In the genomic region with DNA sequence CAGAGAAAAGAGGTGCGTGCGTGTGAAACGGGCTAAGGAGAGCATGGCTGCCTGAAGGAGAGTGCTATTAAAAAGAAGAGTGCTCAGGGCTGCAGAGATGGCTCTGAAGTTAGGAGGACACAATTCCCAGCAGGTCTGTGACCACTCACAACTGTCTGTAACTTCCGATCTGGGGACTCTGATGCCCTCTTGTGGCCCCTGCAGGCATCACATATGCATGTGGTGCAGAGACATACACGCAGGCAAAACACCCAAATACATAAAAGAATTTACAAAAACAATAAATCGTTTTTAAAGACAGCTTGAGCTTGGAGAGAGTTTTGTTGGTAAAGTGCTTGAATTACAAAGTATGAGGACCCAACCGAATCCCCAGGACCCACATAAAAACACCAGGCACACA, we compare ENCODE assay signal across 9 mouse cellular contexts. TPM values are rescaled to one million over a fixed set of nuclear protein-coding genes. Genes with fewer than 3 reads are reported as not detected.
DNase-seq lines count a peak whose midpoint lies in the region; ATAC-seq and TF ChIP-seq lines count a peak whose summit lies in the region.
"Had no signal": no experiment of that assay in that cellular context is flagged by ENCODE, and none has a peak within 500 bp of the region (broad histone marks: within the 10 kb centered on the region; RNA-seq: fewer than 3 reads in every experiment).

No protein-coding gene starts in this region.

- TF ChIP-seq POLR2A in limb, embryonic 14.5 days (IDR thresholded peaks at IDR 0.05; ENCODE audit: borderline replicate concordance, extremely low read depth, insufficient read depth, insufficient read length), result no peak

- no peak for ATAC-seq in hindbrain, embryonic 11.5 days (ENCODE audit: low FRiP score)
- no peak for ATAC-seq in hindbrain, embryonic 12.5 days (ENCODE audit: low FRiP score)
- ATAC-seq in CD4-positive, CD25-positive, alpha-beta regulatory T cell, adult 4 months, result peak; percentile 42
- no peak for ATAC-seq in limb, embryonic 14.5 days (ENCODE audit: low FRiP score, low read depth)

- H3K4me2 ChIP-seq in hindbrain, embryonic 11.5 days (replicated peaks; ENCODE audit: low read depth, low read length), result no peak overlapping the region
- H3K4me2 ChIP-seq in hindbrain, embryonic 12.5 days (replicated peaks), result no peak overlapping the region
- H3K4me2 ChIP-seq in limb, embryonic 14.5 days (replicated peaks; ENCODE audit: low read depth, low read length, severe bottlenecking), result no peak overlapping the region
- H3K4me2 ChIP-seq: lung, embryonic 15.5 days had no signal

- peak; percentile 73 for DNase-seq in hindbrain, embryonic 11.5 days (ENCODE audit: low spot score)
- DNase-seq in 3T3-L1 (ENCODE audit: low read depth, low spot score), result peak; percentile 72
- peak; percentile 34 for DNase-seq in c-Kit-positive CD71-positive TER-119-negative erythroid progenitor cells, embryonic 14.5 days (ENCODE audit: low read depth)
- peak; percentile 25 for DNase-seq in limb, embryonic 14.5 days (ENCODE audit: low spot score)
- peak; percentile 50 to 81 for DNase-seq in spleen, postnatal 4 days (ENCODE audit: low spot score in 2 of 2)
- no peak for DNase-seq in layer of hippocampus, adult 9-11 months

- H3K4me1 ChIP-seq in hindbrain, embryonic 11.5 days (replicated peaks; ENCODE audit: control insufficient read depth, insufficient read depth, low read length), result 0 out of 2 replicates have a peak, but pooled peaks cover 3% of the 10 kb centered on the region
- peaks cover 4% of the 10 kb centered on the region; the same call in 1 of the 2 replicates for H3K4me1 ChIP-seq in hindbrain, embryonic 12.5 days
- H3K4me1 ChIP-seq in limb, embryonic 14.5 days (ENCODE audit: control insufficient read depth, insufficient read depth, low read length), result peaks cover 12% of the 10 kb centered on the region; the same call in 1 of the 2 replicates

- H3K27me3 ChIP-seq in hindbrain, embryonic 11.5 days (ENCODE audit: control insufficient read depth, insufficient read depth, low read length), result peaks cover 10% of the 10 kb centered on the region
- H3K27me3 ChIP-seq in hindbrain, embryonic 12.5 days, result peaks cover 30% of the 10 kb centered on the region
- no peaks in the 10 kb centered on the region for H3K27me3 ChIP-seq in limb, embryonic 14.5 days (ENCODE audit: control insufficient read depth, insufficient read depth, low read length)

- no peak overlapping the region for H3K27ac ChIP-seq in hindbrain, embryonic 11.5 days (ENCODE audit: low read depth, low read length)
- H3K27ac ChIP-seq in hindbrain, embryonic 12.5 days, result no peak overlapping the region
- no peak overlapping the region for H3K27ac ChIP-seq in limb, embryonic 14.5 days (replicated peaks; ENCODE audit: low read depth, low read length)
- H3K27ac ChIP-seq: lung, embryonic 15.5 days had no signal

- no peaks in the 10 kb centered on the region for H3K9me3 ChIP-seq in hindbrain, embryonic 11.5 days (ENCODE audit: control insufficient read depth, low read length)
- no peaks in the 10 kb centered on the region for H3K9me3 ChIP-seq in hindbrain, embryonic 12.5 days (replicated peaks)
- H3K9me3 ChIP-seq in limb, embryonic 14.5 days (ENCODE audit: control insufficient read depth, low read length), result no peaks in the 10 kb centered on the region
- H3K9me3 ChIP-seq: lung, embryonic 15.5 days had no signal

- no peak overlapping the region for H3K4me3 ChIP-seq in hindbrain, embryonic 11.5 days (ENCODE audit: low read depth, low read length)
- H3K4me3 ChIP-seq in hindbrain, embryonic 12.5 days, result no peak overlapping the region
- H3K4me3 ChIP-seq in limb, embryonic 14.5 days (replicated peaks; ENCODE audit: low read length), result no peak overlapping the region
- H3K4me3 ChIP-seq: lung, embryonic 15.5 days had no signal

- WGBS in hindbrain, embryonic 11.5 days, result 26% methylated on average over 7 of the region's 7 CpGs
- whole genome bisulfite sequencing in hindbrain, embryonic 12.5 days, result 27% methylated on average over 7 of the region's 7 CpGs
- 28% methylated on average over 7 of the region's 7 CpGs for WGBS in limb, embryonic 14.5 days

- no peak overlapping the region for H3K9ac ChIP-seq in hindbrain, embryonic 11.5 days (ENCODE audit: low read depth, low read length)
- no peak overlapping the region for H3K9ac ChIP-seq in hindbrain, embryonic 12.5 days
- H3K9ac ChIP-seq in limb, embryonic 14.5 days (ENCODE audit: low read depth, low read length, severe bottlenecking), result no peak overlapping the region
- H3K9ac ChIP-seq: lung, embryonic 15.5 days had no signal

- no peaks in the 10 kb centered on the region for H3K36me3 ChIP-seq in hindbrain, embryonic 11.5 days (ENCODE audit: control insufficient read depth, insufficient read depth, low read length)
- H3K36me3 ChIP-seq in hindbrain, embryonic 12.5 days, result no peaks in the 10 kb centered on the region
- H3K36me3 ChIP-seq in limb, embryonic 14.5 days (ENCODE audit: control insufficient read depth, insufficient read depth, low read length), result no peaks in the 10 kb centered on the region
- H3K36me3 ChIP-seq: lung, embryonic 15.5 days had no signal

RNA-seq across cellular contexts. Expression of a gene that starts 3.1 kb away (rescaled TPM):
- 8.5 and 8.7 TPM in 2 replicates for polyA plus RNA-seq in hindbrain, embryonic 11.5 days (2014; fragmentation: Nextera tagmentation; extraction: Ambion mirVana)
- polyA plus RNA-seq in hindbrain, embryonic 12.5 days (2016; fragmentation: Nextera tagmentation; extraction: Ambion mirVana), result 28.3 and 28.5 TPM in 2 replicates
- 1 to 10 TPM; 2.4 to 4.9 TPM for polyA plus RNA-seq in CD4-positive, CD25-positive, alpha-beta regulatory T cell, adult 4 months (2017; shearing (Covaris generic))
- 30.1 and 36.9 TPM in 2 replicates for polyA plus RNA-seq in limb, embryonic 14.5 days (2012; rRNA removed)
- 21.3 and 23.6 TPM in 2 replicates for polyA plus RNA-seq in limb, embryonic 14.5 days (2014; fragmentation: Nextera tagmentation; extraction: Ambion mirVana)

RNA-seq across cellular contexts. Expression of a gene that starts 38.5 kb away (rescaled TPM):
- polyA plus RNA-seq in hindbrain, embryonic 11.5 days (2014; fragmentation: Nextera tagmentation; extraction: Ambion mirVana), result 4.3 and 7.0 TPM in 2 replicates
- polyA plus RNA-seq in hindbrain, embryonic 12.5 days (2016; fragmentation: Nextera tagmentation; extraction: Ambion mirVana), result 5.8 and 7.5 TPM in 2 replicates
- 1 to 10 TPM; 2.8 to 2.9 TPM for polyA plus RNA-seq in CD4-positive, CD25-positive, alpha-beta regulatory T cell, adult 4 months (2017; shearing (Covaris generic))
- polyA plus RNA-seq in limb, embryonic 14.5 days (2012; rRNA removed), result 2.5 and 3.3 TPM in 2 replicates
- polyA plus RNA-seq in limb, embryonic 14.5 days (2014; fragmentation: Nextera tagmentation; extraction: Ambion mirVana), result 1.9 and 2.5 TPM in 2 replicates

RNA-seq across cellular contexts. Expression of a gene that starts 42.5 kb away (rescaled TPM):
- polyA plus RNA-seq in hindbrain, embryonic 11.5 days (2014; fragmentation: Nextera tagmentation; extraction: Ambion mirVana), result 50.8 and 76.5 TPM in 2 replicates
- polyA plus RNA-seq in hindbrain, embryonic 12.5 days (2016; fragmentation: Nextera tagmentation; extraction: Ambion mirVana), result 154 and 156 TPM in 2 replicates
- 10 to 100 TPM; 14.6 to 18.4 TPM for polyA plus RNA-seq in CD4-positive, CD25-positive, alpha-beta regulatory T cell, adult 4 months (2017; shearing (Covaris generic))
- polyA plus RNA-seq in limb, embryonic 14.5 days (2012; rRNA removed), result 305 and 332 TPM in 2 replicates
- 148 and 181 TPM in 2 replicates for polyA plus RNA-seq in limb, embryonic 14.5 days (2014; fragmentation: Nextera tagmentation; extraction: Ambion mirVana)

RNA-seq across cellular contexts. Expression of a gene that starts 43.3 kb away (rescaled TPM):
- 4.7 and 6.2 TPM in 2 replicates for polyA plus RNA-seq in hindbrain, embryonic 11.5 days (2014; fragmentation: Nextera tagmentation; extraction: Ambion mirVana)
- polyA plus RNA-seq in hindbrain, embryonic 12.5 days (2016; fragmentation: Nextera tagmentation; extraction: Ambion mirVana), result 5.0 and 5.4 TPM in 2 replicates
- polyA plus RNA-seq in CD4-positive, CD25-positive, alpha-beta regulatory T cell, adult 4 months (2017; shearing (Covaris generic)), result 1 to 10 TPM; 1.7 to 7.2 TPM
- polyA plus RNA-seq in limb, embryonic 14.5 days (2012; rRNA removed), result 15.7 and 16.9 TPM in 2 replicates
- polyA plus RNA-seq in limb, embryonic 14.5 days (2014; fragmentation: Nextera tagmentation; extraction: Ambion mirVana), result 13.4 and 14.0 TPM in 2 replicates
